Mouse (Mus musculus) T-cell, adult 66 days (primary cell): ENCODE measurements around the gene Pik3r2. TPM values are rescaled to one million over a fixed set of nuclear protein-coding genes. Genes with fewer than 3 reads are reported as not detected.

Experiments
- total RNA-seq, 2 experiments: library from RNA; stranded (reverse); gene quantifications; 3 replicates in 1 of 2; 4 replicates in 1 of 2; pipeline ENCODE4 v1.2.4; 2023

Gene Pik3r2
- 10 to 100 TPM; 14.2 to 17.2 TPM for total RNA-seq

GRCm38 (mm10) chr8:70776496-70777444 lies at the start of gene Pik3r2:
Pik3r2 (minus strand) TSS chr8:70776713.

GRCm38 (mm10) chr8:70808239-70808638 lies 31.7 kb upstream of the Pik3r2 start, which contains the start of gene Il12rb1:
Il12rb1 (plus strand) TSS chr8:70808449.

GRCm38 (mm10) chr8:70804481-70805206 lies 28.1 kb upstream of the Pik3r2 start, which contains the start of gene Mast3:
Mast3 (minus strand) TSS chr8:70805054.

DNA sequence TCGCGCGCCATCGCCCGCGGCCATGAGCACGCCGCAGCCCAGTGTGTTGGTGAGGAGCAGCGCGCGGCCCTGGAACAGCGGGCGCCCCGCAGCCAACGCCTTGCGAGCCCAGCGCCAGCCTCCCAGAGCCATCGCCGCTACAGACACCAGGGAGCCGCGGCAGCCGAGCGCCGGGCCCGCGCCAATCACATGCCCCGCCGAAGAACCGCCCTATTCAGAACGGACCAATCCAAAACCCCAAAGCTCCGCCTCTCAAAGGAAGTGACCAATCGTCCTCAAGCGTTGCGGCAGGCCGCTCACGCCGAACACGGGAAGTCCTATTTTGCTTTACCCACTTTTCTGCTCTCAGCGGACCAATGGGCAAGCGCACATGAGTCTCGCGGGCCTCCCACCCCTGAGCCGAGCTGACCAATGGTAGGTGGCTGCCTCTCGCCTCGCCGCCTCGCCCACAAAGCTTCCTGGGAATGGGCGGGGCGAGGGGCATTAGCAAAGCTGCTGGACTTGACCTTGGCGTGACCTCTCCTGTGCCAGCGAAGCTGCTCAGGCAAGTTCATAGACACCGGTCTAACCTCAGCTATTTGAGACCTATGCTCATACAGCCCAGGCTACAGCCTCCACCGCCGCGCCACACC lies 15.6 kb downstream of the Pik3r2 start, which contains the start of gene Mpv17l2:
TSS of gene Mpv17l2 (minus strand) at position 172 of the 632 bp plus-strand sequence.

DNA sequence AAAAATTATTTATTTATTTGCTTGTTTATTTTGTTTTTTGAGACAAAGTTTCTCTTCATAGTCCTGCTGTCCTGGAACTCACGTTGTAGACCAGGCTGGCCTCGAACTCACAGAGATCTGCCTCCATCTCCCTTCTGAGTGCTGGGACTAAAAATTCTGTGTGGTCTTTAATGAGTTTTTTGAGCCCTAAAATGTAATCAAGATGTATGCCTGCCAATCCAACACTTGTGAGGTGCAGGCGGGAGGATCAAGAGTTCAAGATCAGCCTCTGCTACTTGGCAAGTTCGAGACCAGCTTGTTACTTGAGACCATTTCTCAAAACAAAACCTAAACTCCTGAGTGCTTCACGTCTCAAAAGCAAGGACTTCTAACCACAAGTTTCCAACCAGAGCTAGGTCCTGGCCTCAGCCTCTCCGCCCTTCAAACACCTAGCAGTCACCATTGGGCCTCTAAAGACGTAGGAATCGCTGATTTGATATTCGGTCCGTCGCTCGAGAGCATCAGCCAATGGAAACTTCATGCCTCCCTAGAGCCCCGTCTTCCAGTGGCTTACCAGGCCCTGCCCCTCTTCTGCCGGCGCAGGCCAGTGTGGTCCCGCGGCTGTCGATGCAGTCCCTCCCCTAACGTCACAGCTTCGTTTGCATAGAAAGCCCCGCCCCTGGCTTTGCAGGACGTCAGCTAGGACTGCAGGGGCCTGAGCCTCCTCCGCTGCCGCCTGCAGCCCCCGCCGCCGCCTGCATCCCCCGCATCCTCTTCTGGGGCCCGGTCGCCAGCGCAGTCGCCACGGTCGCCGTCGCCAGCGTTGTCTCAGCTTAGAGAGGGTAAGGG lies 22.3 kb downstream of the Pik3r2 start, which contains the start of gene Rab3a:
TSS of gene Rab3a (plus strand) at position 637 of the 828 bp plus-strand sequence.

DNA sequence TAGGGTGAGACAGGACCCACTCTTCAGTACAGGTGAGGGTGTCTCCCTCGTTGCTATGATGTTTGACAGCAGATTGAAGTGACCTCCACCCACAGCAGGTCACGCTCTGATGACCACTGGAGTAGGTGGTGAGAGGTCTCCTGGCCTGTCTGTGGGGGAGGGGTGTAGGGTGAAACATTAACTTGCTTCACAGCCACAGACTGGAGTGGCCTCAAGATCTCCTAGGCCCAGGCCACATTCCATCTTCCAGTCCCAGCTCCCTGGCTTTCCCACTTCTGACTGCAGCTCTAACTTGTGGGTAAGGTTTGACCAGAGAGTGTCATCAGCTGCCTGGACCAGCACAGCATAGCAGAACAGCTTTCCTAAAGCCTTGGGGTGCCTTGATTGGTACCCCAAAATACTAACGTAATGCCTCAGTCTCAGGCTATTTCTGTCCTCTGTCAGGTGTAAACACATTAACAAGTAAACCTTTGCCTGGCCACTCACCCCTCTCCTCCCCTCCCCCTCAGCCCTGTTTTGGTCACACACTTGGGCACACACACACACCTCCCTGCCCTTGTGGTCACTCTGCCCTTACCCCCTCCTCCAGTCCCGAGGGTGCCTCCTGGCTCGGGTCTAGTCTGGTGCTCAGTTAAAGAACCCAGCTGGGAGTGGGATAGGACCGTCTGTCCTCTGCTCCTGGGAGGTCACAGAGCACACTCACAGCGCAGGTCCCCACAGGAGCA lies 52.9 kb downstream of the Pik3r2 start, which contains the start of gene Pde4c:
TSS of gene Pde4c (plus strand) at position 235 of the 725 bp plus-strand sequence.

GRCm38 (mm10) chr8:70718297-70718696 lies 58.2 kb downstream of the Pik3r2 start, which contains the start of gene Gm3336:
Gm3336 (plus strand) TSS chr8:70718543.

Other genes with a start within 250 kb of the Pik3r2 start
- 100 to 1,000 TPM; 257 to 281 TPM for gene Fkbp8, start 249.0 kb downstream of the Pik3r2 start, total RNA-seq
- gene Kxd1, start 248.8 kb downstream of the Pik3r2 start, total RNA-seq = 10 to 100 TPM; 57.3 to 61.1 TPM
- gene Ell, start 237.3 kb downstream of the Pik3r2 start, total RNA-seq = 10 to 100 TPM; 27.8 to 29.0 TPM
- gene Isyna1, start 182.3 kb downstream of the Pik3r2 start, total RNA-seq = 10 to 100 TPM; 76.4 to 85.3 TPM
- gene Ssbp4, start 167.8 kb downstream of the Pik3r2 start, total RNA-seq = 100 to 1,000 TPM in 1 of 2 experiments, 10 to 100 TPM in 1; 93.5 to 116 TPM
- gene Lrrc25, start 160.6 kb downstream of the Pik3r2 start, total RNA-seq = 1 to 10 TPM in 1 of 2 experiments, under 1 TPM in 1; 0.98 to 1.3 TPM
- gene Gdf15, start 144.3 kb downstream of the Pik3r2 start, total RNA-seq = not detected
- gene Pgpep1, start 116.3 kb downstream of the Pik3r2 start, total RNA-seq = 1 to 10 TPM; 2.6 to 3.7 TPM
- 100 to 1,000 TPM; 133 to 142 TPM for gene Lsm4, start 103.5 kb downstream of the Pik3r2 start, total RNA-seq
- gene Jund, start 77.8 kb downstream of the Pik3r2 start, total RNA-seq = 100 to 1,000 TPM; 758 to 827 TPM
- gene Iqcn, start 73.3 kb downstream of the Pik3r2 start, total RNA-seq = 1 to 10 TPM; 3.7 to 7.6 TPM
- gene Gm3336, start 58.2 kb downstream of the Pik3r2 start, total RNA-seq = not detected
- under 1 TPM; 0.32 to 0.47 TPM for gene Pde4c, start 53.0 kb downstream of the Pik3r2 start, total RNA-seq
- 1 to 10 TPM; 6.0 to 6.4 TPM for gene Rab3a, start 22.0 kb downstream of the Pik3r2 start, total RNA-seq
- gene Mpv17l2, start 15.8 kb downstream of the Pik3r2 start, total RNA-seq = 10 to 100 TPM; 20.7 to 25.0 TPM
- gene Mast3, start 28.3 kb upstream of the Pik3r2 start, total RNA-seq = 100 to 1,000 TPM; 188 to 190 TPM
- 10 to 100 TPM in 1 of 2 experiments, 1 to 10 TPM in 1; 8.1 to 19.1 TPM for gene Il12rb1, start 31.7 kb upstream of the Pik3r2 start, total RNA-seq
- 10 to 100 TPM; 36.5 to 42.1 TPM for gene Arrdc2, start 63.0 kb upstream of the Pik3r2 start, total RNA-seq
- not detected for gene Kcnn1, start 86.5 kb upstream of the Pik3r2 start, total RNA-seq
- gene Ccdc124, start 97.2 kb upstream of the Pik3r2 start, total RNA-seq = 10 to 100 TPM; 36.5 to 43.1 TPM
- not detected for gene Slc5a5, start 116.0 kb upstream of the Pik3r2 start, total RNA-seq
- gene Rpl18a, start 120.7 kb upstream of the Pik3r2 start, total RNA-seq = 1,000 to 10,000 TPM; 4,919 to 4,946 TPM
- 10 to 100 TPM; 61.1 to 74.6 TPM for gene Map1s, start 129.2 kb upstream of the Pik3r2 start, total RNA-seq